Mouse (Mus musculus): ENCODE data around the gene Cep78.

The Cep78 gene

GRCm38 (mm10) chr19:15942421-15943116, 42.2 kb downstream of the Cep78 start:
- no peak for TF ChIP-seq GATA4 (IDR thresholded peaks at IDR 0.05; ENCODE audit: insufficient replicate concordance, low read length)

GRCm38 (mm10) chr19:15941399-15941798, 43.4 kb downstream of the Cep78 start:
- TF ChIP-seq GATA4 (IDR thresholded peaks at IDR 0.05; ENCODE audit: insufficient replicate concordance, low read length), result no peak

- no peak for TF ChIP-seq GATA4 (IDR thresholded peaks at IDR 0.05; ENCODE audit: insufficient replicate concordance, low read length)
Observed at GRCm38 (mm10) chr19:15925719-15926045, 59.1 kb downstream of the Cep78 start.

GRCm38 (mm10) chr19:15924866-15925718, 59.7 kb downstream of the Cep78 start:
- TF ChIP-seq GATA4 (IDR thresholded peaks at IDR 0.05; ENCODE audit: insufficient replicate concordance, low read length), result peak; percentile 77; the same call in 1 of the 2 replicates

GRCm38 (mm10) chr19:15924181-15924865, 60.5 kb downstream of the Cep78 start:
- TF ChIP-seq GATA4 (IDR thresholded peaks at IDR 0.05; ENCODE audit: insufficient replicate concordance, low read length), result no peak

- no peak for TF ChIP-seq GATA4 (IDR thresholded peaks at IDR 0.05; ENCODE audit: insufficient replicate concordance, low read length)
Observed at GRCm38 (mm10) chr19:15923426-15923825, 61.4 kb downstream of the Cep78 start.

- TF ChIP-seq GATA4 (IDR thresholded peaks at IDR 0.05; ENCODE audit: insufficient replicate concordance, low read length), result no peak
Observed at GRCm38 (mm10) chr19:15919336-15919735, 65.5 kb downstream of the Cep78 start.

- no peak for TF ChIP-seq GATA4 (IDR thresholded peaks at IDR 0.05; ENCODE audit: insufficient replicate concordance, low read length)
Observed at GRCm38 (mm10) chr19:15918111-15918510, 66.7 kb downstream of the Cep78 start.

GRCm38 (mm10) chr19:15913249-15913997, 71.4 kb downstream of the Cep78 start:
- TF ChIP-seq GATA4 (IDR thresholded peaks at IDR 0.05; ENCODE audit: insufficient replicate concordance, low read length), result no peak

- no peak for TF ChIP-seq GATA4 (IDR thresholded peaks at IDR 0.05; ENCODE audit: insufficient replicate concordance, low read length)
Observed at GRCm38 (mm10) chr19:15911441-15911840, 73.3 kb downstream of the Cep78 start.

GRCm38 (mm10) chr19:15910987-15911386, 73.8 kb downstream of the Cep78 start:
- no peak for TF ChIP-seq GATA4 (IDR thresholded peaks at IDR 0.05; ENCODE audit: insufficient replicate concordance, low read length)

- TF ChIP-seq GATA4 (IDR thresholded peaks at IDR 0.05; ENCODE audit: insufficient replicate concordance, low read length), result no peak
Observed at GRCm38 (mm10) chr19:15910488-15910887, 74.3 kb downstream of the Cep78 start.

GRCm38 (mm10) chr19:15908016-15908415, 76.8 kb downstream of the Cep78 start:
- TF ChIP-seq GATA4 (IDR thresholded peaks at IDR 0.05; ENCODE audit: insufficient replicate concordance, low read length), result no peak
